Mouse (Mus musculus) gastrocnemius, postnatal 25 days (tissue): ENCODE results near the gene Rsbn1. TPM values are rescaled to one million over a fixed set of nuclear protein-coding genes. Genes with fewer than 3 reads are reported as not detected.

Experiments
- DNase-seq: peaks from one replicate; pipeline ENCODE4 v3.0.0; 2022
- total RNA-seq, 2 experiments: library from RNA; stranded (reverse); gene quantifications; 1 replicate in 1 of 2; 2 replicates in 1 of 2; pipeline ENCODE4 v1.2.3; 2021

Gene Rsbn1
- total RNA-seq, 2 experiments from 2014 or later, result 5.3 to 5.4 TPM

DNA sequence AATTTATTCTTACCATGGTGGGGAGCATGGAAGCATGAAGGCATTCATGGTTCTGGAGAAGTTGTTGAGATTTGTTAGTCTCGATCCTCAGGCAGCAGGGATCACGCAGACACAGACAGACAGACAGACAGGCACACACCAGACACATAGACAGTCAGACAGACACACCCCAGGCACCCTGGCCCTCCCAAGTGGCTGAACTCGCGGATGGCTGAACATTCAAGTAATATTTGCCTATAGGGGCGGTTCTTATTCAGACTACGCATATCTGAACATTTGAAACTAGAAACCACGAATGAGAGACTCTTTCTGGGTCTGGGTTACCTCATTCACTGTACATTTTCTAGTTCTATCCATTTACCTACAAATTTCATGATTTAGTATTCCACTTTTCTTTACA, 34.7 kb downstream of the Rsbn1 start:
- DNase-seq, result no peak

DNA sequence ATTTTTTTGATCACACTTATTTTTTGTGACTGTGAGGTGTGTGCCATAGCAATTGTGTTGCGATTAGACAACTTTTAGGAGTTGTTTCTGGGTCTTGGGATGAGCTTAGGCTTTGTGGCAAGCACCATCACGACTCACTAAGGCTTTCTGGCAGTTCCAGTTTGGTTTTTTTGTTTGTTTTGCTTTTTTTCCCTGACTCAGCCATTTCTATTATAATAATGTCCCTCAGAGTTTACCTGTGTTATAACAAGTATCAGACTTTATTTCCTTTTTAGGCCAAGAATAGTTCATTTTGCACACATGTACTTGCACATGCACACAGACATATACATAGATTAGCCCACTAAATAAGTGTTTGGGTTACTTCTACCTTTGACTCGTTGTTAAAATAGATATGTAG, 46.7 kb downstream of the Rsbn1 start:
- DNase-seq, result no peak

DNA sequence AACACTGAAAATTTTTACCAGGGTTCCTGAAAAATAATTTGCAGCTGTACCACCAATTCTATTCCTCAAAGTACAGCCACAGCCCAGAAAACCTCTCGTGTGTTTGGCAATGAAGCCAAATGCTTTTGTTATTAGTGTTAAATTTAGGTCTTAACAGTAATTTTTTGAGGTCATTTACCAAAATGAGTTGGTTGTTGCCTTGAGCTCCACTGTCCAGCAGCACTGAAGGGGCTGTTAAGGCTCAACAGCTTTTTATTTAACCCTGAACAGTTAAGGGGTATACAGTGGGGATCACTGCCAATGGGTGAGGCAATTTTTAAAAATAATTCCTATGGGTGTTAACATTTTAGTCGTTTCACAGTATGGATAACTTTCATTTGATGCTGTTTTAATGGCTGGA, 53.3 kb downstream of the Rsbn1 start:
- DNase-seq, result no peak

DNA sequence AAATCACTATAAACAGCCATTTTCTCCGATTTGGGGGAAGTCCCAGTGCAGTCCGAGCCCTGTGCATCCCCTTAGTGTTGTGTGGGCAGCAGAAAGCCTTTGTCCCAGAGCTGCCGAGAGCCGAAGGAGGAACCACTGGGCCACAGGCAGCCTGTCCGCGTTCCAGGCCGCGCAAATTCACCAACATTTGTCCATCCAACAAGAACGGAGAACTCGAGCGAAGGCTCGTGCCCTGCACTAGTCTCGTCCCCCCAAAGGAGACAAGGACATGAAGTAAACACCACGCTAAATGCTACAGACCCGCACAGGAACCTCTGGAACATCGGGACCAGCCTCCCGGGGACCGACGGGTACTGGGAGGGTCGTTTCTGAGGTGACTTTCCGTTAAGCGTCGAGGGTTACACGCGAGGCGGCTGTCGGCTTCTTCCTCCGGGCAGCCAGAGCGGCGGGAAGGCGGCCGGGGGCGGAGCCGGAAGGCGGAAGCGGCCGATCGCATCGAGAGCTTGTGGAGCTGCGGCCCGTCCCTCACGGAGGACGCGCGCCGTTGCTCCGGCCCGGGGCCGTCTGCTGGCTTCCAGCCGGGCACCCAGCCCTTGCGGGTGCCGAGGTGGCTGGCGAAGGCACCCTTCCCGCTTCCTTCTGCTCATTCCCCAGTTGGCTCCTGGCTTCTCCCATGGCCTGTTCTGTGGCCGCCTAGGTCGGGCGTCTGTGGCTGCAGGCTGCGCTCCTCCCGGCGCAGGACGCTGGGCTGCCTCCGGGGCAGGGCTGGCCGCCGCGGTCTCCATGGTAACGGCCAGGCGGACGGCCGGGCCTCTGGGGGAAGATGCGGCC, 54.2 kb downstream of the Rsbn1 start, which contains the start of gene Phtf1:
TSS of gene Phtf1 (plus strand) at position 250 of the 831 bp plus-strand sequence.
- DNase-seq, result peak; percentile 86

DNA sequence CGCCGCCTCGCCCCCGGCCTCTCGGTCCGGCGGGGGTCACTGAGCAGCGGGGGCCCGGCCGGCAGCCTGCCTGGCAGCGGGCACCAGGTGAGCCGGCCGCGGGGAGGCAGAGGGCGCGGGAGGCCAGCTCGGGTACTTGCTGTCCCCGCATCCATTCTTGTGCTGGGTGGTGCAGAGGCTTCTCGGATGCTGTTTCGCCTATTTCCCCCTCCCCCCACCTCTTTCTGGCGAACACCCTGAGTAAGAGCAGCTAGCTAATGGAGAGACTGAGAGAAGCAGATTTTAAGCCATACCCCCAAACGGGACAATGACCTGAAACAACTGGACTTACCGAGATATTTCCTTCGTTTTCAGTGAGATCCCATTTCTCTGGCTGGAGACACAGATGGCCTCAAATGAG, 54.8 kb downstream of the Rsbn1 start:
- no peak for DNase-seq

DNA sequence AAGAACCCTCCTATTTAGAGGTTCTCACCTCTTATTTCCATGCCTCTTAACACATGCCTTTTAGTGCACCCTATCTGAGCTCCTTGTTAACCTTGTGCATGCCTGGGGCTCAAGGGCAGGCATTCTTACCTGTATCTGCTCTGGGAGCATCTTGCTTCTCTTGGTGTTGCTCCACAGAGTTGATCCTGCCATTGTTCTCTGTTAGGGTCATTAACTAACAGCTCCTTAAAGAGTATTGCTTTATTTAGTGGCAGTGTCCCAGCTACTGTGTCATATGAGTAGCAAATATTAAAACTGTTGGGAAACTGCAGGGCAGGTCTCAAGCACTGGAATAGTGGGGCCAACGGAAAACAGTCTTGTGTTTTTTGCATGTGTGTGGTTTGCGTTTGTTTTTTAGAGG, 57.2 kb downstream of the Rsbn1 start:
- DNase-seq, result no peak

DNA sequence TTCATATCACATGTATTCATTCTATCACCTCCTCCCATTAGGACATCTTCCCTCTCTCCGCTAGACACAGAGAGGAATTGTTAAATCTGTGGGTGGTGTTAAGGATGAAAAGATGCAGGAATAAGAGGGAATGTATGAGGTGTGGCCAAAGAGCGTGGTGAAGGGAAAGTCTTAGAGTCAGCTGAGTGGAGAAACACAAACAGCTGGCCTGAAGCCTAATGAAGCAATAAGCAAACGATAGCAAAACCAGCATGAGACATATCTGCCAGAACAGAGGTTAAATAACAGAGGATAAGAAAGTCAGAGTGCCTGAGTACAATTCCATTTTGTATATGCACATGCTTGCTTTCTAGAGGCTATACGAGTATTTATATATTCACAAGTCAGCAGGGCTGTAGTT, 70.6 kb downstream of the Rsbn1 start:
- DNase-seq, result no peak

DNA sequence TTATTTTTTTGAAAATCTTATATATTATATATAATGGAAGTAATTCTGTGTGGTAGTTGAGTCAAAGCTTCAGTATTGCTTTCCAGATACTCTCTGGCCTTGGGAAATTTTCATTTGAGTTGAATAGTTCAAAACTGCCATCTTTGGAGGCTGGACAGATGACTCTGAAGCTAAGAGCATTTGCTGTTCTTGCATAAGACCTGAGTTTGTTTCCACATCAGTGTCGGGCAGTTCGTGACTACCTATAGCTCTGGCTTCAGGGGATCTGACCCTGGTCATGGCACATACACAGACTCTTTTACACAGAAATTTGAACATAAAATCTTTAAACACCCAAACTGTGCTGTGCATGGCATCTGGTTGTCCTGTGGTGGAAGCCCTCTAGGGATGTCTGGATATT, 71.3 kb downstream of the Rsbn1 start:
- DNase-seq, result no peak

DNA sequence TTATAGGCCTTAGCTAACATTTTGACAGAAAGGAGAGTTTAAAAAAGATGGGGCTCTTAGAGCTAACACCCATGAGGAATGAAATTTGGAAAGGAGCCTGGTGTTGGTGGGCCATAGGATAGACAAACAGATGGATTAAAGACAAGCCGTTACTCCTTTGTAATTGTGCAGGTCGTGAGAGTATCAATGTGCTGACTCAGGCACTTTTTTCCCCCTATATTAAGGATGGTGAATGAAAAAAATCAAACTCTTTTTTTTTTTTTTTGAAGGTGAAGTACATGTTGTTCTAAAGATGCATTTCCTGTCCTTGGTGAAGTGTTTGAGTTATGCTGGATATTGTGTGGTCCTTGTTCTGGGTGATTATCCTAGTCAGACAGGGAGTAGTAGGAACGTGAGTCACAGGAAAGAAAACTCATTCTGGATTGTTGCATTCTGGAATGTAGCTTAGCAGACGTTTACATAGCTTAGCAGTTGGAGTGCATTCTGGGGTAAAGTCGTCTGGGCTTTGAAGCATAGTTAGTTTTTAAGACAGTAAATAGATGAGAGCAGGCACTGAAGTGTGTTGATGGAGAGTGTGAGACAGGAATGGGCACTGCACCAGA, 74.0 kb downstream of the Rsbn1 start:
- DNase-seq, result no peak

DNA sequence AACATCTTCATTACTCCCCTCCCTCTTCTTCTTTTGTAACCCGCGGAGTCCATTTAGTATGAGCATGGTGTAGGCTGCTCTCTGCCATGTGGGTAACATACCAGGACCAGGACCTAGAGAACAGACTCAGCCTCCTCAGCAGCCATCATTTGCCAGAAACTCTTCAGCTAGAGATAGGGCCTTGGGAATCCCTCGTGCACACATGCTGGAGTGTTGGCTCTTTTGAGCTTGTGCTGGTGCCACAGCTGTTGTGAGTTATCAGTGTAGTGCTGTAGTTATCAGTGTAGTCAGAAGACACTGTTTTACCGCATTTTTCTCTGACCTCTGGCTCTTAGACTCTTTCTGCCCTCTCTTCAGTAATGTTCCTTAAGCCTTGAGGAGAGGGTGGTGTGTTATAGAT, 75.4 kb downstream of the Rsbn1 start:
- DNase-seq, result no peak

DNA sequence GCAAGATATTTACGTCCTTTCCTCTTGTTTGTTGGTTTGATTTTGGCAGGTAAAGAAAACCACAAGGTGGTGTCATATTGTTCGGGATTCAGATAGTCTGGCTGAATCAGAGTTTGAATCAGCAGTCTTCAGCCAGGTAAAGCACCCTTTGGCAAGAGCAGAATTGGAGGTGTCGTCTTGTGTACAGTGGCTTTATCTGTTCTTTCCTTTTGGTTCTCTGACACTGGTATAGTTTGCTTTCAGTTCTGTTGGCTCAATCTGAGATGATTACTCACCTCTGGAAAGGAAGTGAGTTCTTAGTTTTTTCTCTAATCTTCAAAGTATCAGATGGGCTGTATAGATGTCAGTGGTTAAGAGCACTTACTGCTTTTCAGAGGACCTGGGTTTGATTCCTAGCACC, 77.4 kb downstream of the Rsbn1 start:
- DNase-seq, result no peak

DNA sequence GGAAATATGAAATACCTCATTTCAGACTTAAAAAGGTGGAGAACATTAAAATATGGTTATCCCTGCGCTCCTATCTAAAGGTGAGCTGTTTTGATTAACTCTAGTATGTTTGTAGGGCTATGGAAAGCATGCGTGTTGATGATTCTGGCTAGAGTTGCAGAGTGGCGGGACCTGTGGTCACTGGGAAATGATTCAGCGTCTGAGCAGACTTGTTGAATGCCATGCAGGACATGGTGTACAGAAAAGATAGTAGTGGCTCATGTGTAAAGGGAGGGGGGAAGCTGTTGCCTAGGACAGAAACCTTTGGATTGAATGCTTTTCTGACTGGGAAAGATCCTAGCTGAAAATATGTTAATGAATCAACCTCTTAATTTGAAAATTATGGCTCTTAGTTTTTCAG, 84.8 kb downstream of the Rsbn1 start:
- no peak for DNase-seq

DNA sequence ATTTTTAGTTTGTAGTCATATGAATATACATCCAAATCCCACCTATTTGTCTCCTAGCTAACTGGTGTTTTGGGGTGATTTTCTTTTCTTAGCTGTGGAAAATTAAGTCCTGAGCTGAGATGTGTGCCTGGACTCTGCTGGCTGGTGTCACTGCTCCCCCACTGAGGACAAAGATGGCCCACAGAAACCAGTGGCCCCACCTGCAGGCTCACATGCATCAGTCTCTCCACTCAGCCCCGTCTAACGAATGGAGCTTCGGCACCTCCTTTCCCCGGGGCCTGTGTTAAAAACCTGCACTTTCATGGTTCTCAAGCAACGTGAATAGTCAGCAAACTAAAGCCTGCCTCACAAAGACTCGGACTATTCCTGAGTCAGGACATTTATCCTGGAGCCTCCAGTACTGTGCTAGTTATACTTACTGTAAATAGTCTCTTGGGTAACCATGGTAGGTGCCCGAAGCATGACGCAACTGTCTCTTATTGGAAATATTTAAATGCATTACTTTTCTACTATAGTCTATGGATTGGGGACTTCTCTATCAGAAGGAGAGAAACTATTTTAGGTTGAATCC, 93.1 kb downstream of the Rsbn1 start:
- no peak for DNase-seq

DNA sequence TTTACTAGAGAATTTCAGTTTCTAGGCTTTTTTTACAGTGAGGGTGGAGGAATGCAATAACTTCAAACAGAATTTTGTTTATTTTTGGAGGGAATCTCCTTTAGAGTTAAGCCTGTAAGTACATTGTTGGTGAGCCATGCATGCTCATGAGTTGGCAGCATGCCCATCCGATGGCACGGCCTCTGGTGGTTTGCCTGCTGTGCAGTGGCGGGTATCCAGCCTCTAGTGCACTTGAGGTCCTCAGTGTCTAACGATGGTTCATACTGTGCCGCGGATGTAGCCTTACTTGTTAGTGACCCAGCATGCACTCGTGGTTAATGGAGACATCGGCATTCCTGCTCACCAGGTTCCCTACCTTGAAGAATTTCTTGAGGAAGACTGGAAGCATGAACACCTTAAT, 93.6 kb downstream of the Rsbn1 start:
- DNase-seq, result no peak

DNA sequence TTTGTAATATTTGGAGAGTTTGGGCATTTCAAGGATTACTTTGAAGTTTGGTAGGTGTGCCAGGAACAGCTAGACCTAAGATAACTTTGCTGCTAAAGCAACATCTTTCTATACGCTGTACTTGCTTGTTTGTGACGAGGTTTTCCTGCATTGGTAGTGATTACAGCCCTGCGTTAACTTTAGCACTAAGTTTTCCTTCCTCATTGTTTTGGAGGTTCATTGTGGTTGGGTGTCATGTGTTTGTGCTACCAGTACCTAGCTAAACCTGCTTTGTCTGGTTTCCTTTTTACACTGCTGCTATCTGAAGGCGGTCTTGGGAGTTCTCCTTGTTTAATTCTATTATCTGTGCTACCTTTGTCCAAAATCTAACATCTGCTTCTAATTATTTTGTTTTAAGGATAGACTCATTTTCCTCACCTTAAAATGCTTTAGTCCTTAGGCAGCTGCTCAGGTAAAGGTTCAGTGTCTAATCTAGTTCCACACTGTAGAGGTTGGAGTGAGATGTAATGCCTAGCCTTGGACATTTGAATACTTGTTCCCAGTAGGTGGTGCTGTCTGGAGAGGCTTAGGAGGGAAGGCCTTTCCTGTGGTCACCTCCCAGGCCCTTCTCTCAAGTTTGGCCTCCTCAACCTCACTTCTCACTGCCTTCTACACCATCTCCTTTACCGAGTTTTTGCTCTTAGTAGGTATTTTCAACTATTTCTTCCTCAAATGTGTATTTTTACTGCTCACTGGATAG, 96.2 kb downstream of the Rsbn1 start:
- no peak for DNase-seq

DNA sequence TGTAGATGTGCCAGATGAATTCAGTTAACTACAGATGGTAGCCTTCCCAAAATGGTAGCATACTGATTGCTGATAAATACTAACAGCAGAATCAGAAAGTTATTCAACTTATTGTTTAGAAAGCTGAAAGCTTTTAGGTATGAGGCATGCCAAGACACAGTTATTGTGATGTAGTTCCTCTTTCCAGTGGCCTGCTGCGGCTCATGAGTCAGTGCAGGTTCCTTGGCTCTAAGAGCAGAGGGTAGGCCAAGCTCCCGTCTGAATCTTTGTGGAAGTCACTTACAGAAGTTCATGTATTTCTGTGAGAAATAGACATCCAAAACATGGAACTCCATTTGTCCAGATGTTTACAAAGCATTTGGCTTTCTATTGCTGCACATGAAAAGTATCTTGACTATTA, 98.1 kb downstream of the Rsbn1 start:
- DNase-seq, result no peak

Other genes with a start within 250 kb of the Rsbn1 start
- gene Olfml3, start 176.1 kb upstream of the Rsbn1 start, total RNA-seq, result 1 to 10 TPM; 5.2 TPM
- gene Gm10964, start 174.8 kb upstream of the Rsbn1 start, total RNA-seq, result not detected
- gene Hipk1, start 122.6 kb upstream of the Rsbn1 start, total RNA-seq, result 10 to 100 TPM; 53.5 to 56.8 TPM
- gene Dclre1b, start 104.7 kb upstream of the Rsbn1 start, total RNA-seq, result 1 to 10 TPM; 2.8 to 5.0 TPM
- 10 to 100 TPM in 1 of 2 experiments, 1 to 10 TPM in 1; 7.0 to 11.5 TPM for gene Ap4b1, start 104.6 kb upstream of the Rsbn1 start, total RNA-seq
- gene Gm43064, start 104.5 kb upstream of the Rsbn1 start, total RNA-seq, result under 1 TPM; 0.29 to 0.43 TPM
- gene Bcl2l15, start 81.5 kb upstream of the Rsbn1 start, total RNA-seq, result under 1 TPM; 0.56 to 0.70 TPM
- under 1 TPM; 0.20 to 0.80 TPM for gene Ptpn22, start 54.3 kb upstream of the Rsbn1 start, total RNA-seq
- gene Phtf1, start 54.0 kb downstream of the Rsbn1 start, total RNA-seq, result 1 to 10 TPM; 4.2 to 5.8 TPM